Mouse (Mus musculus) adrenal gland (tissue): Measurements from ENCODE around the gene Susd6.
"Not testable (repeated sequence)": the region's sequence is repeated elsewhere in the genome, so short reads cannot be mapped to it uniquely, and the experiment has no call there.

Source experiments
- intact Hi-C: fragments of 180-260 bp; cut with DNase I; formaldehyde crosslinking; loops from one replicate; pipeline ENCODE4 v1.15.1; 2025

Susd6 gene

GRCm38 (mm10) chr12:80783889-80784288, 6.4 kb upstream of the Susd6 start:
- intact Hi-C loops, result loop anchor here (2.0 kb wide), 1 partner anchor 111 kb away; no protein-coding TSS in a partner anchor

DNA sequence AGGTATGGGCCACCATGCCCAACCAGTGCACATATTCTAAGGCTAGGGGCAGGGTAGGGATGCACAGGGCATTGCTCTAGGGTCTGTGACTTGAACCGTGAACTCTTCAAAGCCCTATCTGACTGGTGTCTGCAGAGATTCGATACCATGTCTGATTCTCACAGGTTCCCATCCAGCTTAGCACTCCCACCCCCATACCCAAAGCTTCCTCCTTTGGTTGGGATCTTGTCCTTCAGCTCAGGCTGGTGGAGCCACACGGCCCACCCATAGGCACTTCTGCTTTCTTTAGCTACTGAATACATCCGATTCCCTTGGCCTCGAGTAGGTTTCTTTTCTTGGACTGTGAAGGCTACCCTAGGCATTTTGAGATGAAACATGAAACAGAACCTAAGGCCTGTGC, 5.3 kb upstream of the Susd6 start:
- intact Hi-C loops, result no loop called here

DNA sequence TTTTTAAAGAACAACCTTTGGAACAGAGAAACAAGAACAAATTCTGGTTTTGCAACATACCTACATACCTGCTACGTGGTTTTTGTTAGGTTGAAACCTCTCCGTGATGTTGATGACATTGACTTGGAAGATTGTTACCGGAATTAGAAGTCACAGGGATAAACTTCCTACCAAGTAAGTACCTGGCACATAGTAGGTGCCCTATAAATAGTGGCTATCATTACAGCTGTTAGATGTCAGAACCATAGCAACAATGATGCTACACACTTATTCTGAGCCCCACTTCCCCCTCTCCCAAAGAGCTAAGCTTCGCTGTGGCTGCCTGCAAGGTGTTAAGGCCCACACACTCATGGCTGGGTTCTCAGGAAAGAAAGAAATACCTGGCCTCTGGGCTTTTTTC, 4.7 kb upstream of the Susd6 start:
- intact Hi-C loops, result no loop called here

DNA sequence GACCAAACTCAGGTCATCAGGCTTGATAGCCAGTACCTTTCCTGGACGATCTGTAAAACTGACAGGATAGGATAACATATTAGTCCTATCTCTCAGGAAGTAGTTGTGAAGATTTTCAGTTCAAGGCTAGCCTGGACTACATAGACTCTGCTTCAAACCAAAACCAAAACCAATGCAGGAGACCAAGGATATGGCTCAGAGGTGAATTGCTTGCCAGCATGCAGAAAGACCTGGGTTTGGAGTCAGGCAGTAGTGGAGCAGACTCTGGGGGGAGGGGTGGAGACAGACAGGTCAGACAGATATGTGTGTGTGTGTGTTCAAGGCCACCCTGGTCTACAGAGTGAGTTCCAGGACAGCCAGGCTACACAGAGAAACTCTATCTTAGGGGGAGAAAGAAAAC, 3.7 kb upstream of the Susd6 start:
- intact Hi-C loops, result no loop called here

- intact Hi-C loops, result no loop called here
Observed at GRCm38 (mm10) chr12:80787604-80788003, 2.7 kb upstream of the Susd6 start.

- intact Hi-C loops, result no loop called here
Observed at GRCm38 (mm10) chr12:80788188-80788587, 2.1 kb upstream of the Susd6 start.

GRCm38 (mm10) chr12:80789276-80789675, 1.0 kb upstream of the Susd6 start:
- intact Hi-C loops, result not testable (repeated sequence)

GRCm38 (mm10) chr12:80790700-80791570, 625 bp downstream of the Susd6 start:
- intact Hi-C loops, result no loop called here

DNA sequence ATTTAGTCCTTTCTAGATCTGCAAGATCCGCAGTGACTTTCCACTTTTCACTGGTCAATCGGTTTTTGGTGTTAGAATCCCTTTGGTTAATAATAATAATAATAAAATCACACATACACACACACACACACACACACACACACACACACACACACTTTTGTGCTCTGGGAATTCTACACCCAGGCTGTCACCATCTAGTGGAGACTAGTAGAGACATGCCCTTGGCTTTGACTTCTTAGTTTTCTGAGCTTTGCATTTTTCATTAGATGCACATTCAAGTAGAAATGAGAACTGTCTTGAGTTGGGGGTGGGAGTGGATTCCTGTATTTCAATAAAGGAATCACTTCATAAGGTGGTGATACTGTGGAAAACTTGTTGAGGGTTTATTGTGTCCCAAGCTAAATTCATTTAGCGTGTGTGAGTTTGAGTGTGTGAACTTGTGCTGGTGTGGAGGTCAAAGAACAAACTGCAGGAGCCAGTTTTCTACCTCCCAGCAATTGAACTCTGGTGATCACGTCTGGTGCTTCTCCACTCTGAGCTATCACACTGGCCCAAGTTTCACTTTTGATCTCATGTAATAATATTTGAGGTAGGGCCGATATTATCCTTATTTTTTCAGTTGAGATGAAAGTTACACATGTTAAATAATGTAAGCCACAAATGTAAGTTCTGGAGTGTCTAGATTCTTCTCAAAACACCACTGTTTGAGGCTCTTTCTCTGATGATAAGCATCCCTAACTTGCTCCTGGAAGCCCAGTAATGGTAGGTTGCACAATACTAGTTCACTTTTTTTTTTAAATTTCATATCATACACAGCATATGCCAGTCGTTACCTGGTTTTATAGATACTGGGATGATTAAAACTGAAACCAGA, 1.5 kb downstream of the Susd6 start:
- intact Hi-C loops, result no loop called here

- intact Hi-C loops, result no loop called here
Observed at GRCm38 (mm10) chr12:80792867-80793266, 2.6 kb downstream of the Susd6 start.

DNA sequence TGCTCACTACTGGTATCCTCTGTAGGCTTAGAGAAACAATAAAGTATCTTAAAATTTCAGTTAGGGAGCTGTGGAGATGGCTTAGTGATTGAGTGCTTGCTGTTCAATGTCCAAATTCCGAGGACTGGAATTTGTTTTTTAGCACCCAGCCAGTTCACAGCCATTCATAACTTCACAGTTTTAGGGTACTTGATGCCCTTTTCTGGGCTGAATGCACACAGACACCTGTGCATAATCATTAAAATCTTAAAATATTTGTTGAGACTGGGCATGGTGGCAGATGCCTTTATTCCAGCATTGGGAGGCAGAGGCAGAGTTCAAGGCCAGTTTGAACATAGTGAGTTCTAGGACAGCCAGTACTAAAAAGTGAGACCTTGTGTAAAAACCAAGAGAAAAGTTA, 3.2 kb downstream of the Susd6 start:
- intact Hi-C loops, result no loop called here

GRCm38 (mm10) chr12:80794522-80794921, 4.2 kb downstream of the Susd6 start:
- intact Hi-C loops, result no loop called here

DNA sequence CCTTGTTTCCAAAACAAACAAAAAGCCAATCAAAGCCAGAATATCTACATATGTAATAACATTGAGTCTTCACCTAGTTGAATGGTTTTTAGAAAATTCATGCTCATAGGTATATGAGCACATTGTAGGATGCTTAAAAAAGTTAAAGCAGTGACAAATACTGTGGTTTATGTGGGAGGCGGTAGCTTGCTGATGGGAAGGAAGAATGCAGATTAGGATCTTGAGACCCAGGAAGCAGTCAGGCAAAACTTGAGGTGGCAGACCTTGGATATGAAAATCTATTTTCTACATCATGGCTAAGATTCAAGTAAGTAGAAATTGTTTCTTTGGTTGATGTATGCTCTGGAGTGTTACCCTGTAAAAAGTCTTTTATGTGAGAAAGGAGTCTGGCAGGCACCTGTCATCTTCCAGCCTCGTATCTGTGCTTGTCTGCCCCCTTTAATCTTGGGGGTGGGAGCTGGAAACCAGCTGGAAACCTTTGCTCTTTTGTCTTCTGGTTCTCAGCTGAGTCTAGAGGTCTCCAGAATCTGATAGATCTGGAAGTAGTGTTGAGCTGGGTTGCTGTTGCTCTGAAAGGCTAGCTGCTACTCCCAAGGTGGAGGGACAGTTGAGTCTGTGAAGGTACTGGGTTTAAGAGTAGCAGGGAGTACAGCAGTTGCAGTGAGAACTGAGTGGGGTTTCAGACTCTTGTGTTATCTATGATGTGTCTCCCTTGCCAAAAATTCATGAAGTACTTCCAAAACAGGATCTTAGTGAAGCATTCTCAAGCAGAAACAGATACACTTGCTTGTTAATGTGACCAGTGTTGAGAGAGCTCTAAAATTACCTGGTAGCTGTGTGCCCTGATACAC, 4.8 kb downstream of the Susd6 start:
- intact Hi-C loops, result no loop called here

GRCm38 (mm10) chr12:80798271-80798670, 8.0 kb downstream of the Susd6 start:
- intact Hi-C loops, result no loop called here

- intact Hi-C loops, result no loop called here
Observed at GRCm38 (mm10) chr12:80800156-80800555, 9.8 kb downstream of the Susd6 start.

GRCm38 (mm10) chr12:80801443-80801842, 11.1 kb downstream of the Susd6 start:
- intact Hi-C loops, result no loop called here

GRCm38 (mm10) chr12:80803924-80804323, 13.6 kb downstream of the Susd6 start:
- intact Hi-C loops, result no loop called here

DNA sequence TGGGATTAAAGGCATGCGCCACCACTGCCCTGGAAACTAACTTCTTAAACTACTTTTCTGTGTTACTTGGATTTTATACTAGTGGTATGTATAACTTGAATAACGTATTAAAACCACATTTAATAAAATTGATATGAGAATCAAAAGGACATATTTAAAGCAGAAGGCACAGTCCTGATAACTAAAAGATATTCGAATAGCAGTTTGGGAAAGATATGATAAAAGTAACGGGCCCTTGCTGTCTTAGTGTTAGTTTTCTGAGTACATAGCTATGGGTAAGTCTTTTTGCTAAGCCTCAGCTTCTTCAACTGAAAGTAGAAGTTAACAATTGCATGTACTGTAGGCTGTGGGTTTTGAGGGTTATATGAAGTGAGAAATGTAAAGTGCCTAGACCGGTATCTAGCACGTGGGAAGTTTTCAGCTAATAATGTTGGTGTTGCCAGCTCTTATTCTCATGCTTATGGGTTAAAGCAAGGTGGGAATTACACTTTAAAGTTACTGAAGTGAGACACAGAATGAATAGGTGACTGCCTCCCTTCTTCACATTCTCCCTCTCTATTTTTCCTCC, 14.6 kb downstream of the Susd6 start:
- intact Hi-C loops, result no loop called here

DNA sequence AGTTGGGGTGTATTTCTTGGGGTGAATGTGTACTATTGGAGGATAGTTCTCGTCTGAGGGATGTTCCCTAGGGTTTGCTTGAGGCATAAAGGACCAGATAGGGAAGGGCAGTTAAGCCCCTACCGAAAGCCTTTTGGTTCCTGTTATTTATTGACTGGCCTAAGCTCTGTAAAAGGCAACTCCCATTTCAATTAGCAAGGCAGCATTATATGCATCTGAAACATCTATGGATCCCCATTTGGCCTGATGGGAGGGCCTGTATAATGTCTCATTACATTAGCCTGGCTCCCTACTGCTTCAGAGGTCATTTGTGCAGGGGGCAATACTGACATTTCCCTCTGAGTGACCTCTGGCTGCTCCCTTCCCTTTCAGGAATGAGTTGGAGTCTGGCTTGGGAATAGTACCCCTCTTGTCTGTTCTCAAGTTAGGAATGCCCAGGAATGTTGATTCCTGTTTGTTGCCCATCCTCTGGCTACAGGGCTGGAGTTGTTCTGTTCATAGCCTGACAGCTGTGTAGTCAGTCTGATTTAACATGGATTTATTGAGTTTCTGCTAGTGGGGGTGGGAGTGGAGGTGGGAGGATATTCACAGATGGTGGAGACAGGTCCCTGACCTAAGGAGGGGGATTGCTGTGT, 17.3 kb downstream of the Susd6 start:
- intact Hi-C loops, result no loop called here

DNA sequence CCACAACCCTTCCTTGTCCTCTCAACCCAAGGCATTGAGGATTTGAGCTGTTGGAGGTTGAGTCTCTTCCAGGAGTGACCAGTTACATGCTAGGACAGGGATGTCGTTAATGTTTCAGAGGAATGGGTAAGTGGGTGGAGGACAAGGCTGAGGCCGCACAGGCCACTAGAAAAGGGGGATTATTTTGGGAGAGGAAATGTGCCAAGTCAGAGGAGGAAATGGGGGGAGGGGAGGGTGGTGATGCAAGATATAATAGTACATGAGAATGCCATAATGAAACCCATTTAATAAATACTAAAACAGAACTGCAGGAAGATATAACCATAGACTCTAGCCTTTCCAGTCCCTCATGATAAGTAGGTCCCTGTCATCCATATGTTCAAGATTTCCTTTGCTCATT, 19.7 kb downstream of the Susd6 start:
- intact Hi-C loops, result no loop called here
